Mouse (Mus musculus) cortical plate, adult 2 months (tissue): ENCODE data around the gene Disp2.

Source experiments
- CTCF ChIP-seq: fragments of 200-500 bp; IDR thresholded peaks from 2 replicates; pipeline ENCODE4 v1.5.1; 2011; ENCODE audit warnings: mild to moderate bottlenecking, control low read depth, low read length; ENCODE audit not compliant: insufficient read depth; ENCODE audit errors: extremely low read depth
- POLR2A ChIP-seq: fragments of 200-500 bp; IDR thresholded peaks from 2 replicates; pipeline ENCODE4 v1.6.1; 2011; ENCODE audit warnings: mild to moderate bottlenecking, low read length, control low read depth; ENCODE audit not compliant: insufficient read depth; ENCODE audit errors: extremely low read depth

DNA sequence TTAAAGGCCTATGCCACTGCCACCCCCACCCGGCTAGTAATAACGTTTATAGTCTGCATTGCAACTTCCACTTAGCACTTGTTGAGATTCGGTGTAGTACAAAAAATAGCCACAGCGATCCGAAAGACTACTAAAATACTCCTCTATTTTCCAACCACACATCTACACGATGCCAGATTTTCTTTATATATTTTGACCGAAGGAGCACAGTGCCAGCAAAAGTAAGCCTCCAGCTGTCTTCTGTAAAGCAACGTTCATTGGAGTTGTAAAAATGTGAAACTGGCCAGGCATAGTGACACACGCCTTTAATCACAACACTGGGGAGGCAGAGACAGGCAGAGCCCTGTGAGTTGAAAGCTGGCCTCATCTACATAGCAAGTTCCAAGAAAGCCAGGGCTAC is 38.3 kb upstream of the Disp2 start:
- TF ChIP-seq CTCF (no peak), POLR2A (no peak)
